Mouse (Mus musculus) midbrain, embryonic 14.5 days (tissue): ENCODE measurements around the gene Tex2. TPM values are rescaled to one million over a fixed set of nuclear protein-coding genes. Genes with fewer than 3 reads are reported as not detected.
"Not testable (repeated sequence)": the region's sequence is repeated elsewhere in the genome, so short reads cannot be mapped to it uniquely, and the experiment has no call there.

ENCODE experiments used
- ATAC-seq: fragments of 200-750 bp; cut with Nextera tagmentation; 2 replicates; pipeline ENCODE4 v1.8.0; 2017; ENCODE audit warnings: moderate number of reproducible peaks, moderate library complexity; ENCODE audit not compliant: low FRiP score, low TSS enrichment
- DNase-seq: peaks from one replicate; pipeline ENCODE4 v3.0.0-alpha.2; 2015
- H3K27ac ChIP-seq: fragments of 300-500 bp; sonication (generic); replicated peaks from 2 replicates; pipeline ENCODE4 v1.5.1; 2014; ENCODE audit warnings: mild to moderate bottlenecking, low read depth, low read length, moderate library complexity
- H3K27me3 ChIP-seq: fragments of 300-500 bp; sonication (generic); 2 replicates; pipeline ENCODE4 v1.6.1; 2014; ENCODE audit warnings: low read length, control low read depth, mixed read lengths; ENCODE audit not compliant: control insufficient read depth, insufficient read depth
- H3K36me3 ChIP-seq: fragments of 300-500 bp; sonication (generic); 2 replicates; pipeline ENCODE4 v1.6.1; 2014; ENCODE audit warnings: low read length, control low read depth; ENCODE audit not compliant: control insufficient read depth, insufficient read depth
- H3K4me1 ChIP-seq: fragments of 300-500 bp; sonication (generic); 2 replicates; pipeline ENCODE4 v1.6.1; 2014; ENCODE audit warnings: mild to moderate bottlenecking, antibody characterized with exemption, low read length, control low read depth; ENCODE audit not compliant: control insufficient read depth, insufficient read depth
- H3K4me2 ChIP-seq: fragments of 300-500 bp; sonication (generic); 2 replicates; pipeline ENCODE4 v1.6.1; 2014; ENCODE audit warnings: mild to moderate bottlenecking, low read length, moderate library complexity
- H3K4me3 ChIP-seq: fragments of 300-500 bp; sonication (generic); replicated peaks from 2 replicates; pipeline ENCODE4 v1.5.1; 2014; ENCODE audit warnings: low read depth, low read length
- H3K9ac ChIP-seq: fragments of 300-500 bp; sonication (generic); replicated peaks from 2 replicates; pipeline ENCODE4 v1.6.1; 2014; ENCODE audit warnings: mild to moderate bottlenecking, low read length, moderate library complexity
- H3K9me3 ChIP-seq: fragments of 300-500 bp; sonication (generic); 2 replicates; pipeline ENCODE4 v1.6.1; 2016; ENCODE audit warnings: low read length, control low read depth, mixed read lengths; ENCODE audit not compliant: control insufficient read depth
- WGBS: fragments of 180-500 bp; shearing (Covaris S2); extraction: QIAGEN DNeasy Blood & Tissue Kit; methylation state at CpG from one replicate; pipeline ENCODE4 v1.1.7; 2014; 5-methylcytosine and 5-hydroxymethylcytosine counted together
- polyA plus RNA-seq: library from polyadenylated mRNA; unstranded; fragments of >200 nt; fragmentation: Nextera tagmentation; extraction: Ambion mirVana; gene quantifications from 2 replicates; pipeline ENCODE4 v1.2.1, GENCODE M21; 2014

The Tex2 gene
- polyA plus RNA-seq, 1 experiment from 2014 or later: 29.1 TPM

GRCm38 (mm10) chr11:106498739-106499379 lies 114.4 kb downstream of the Tex2 start:
- Histone ChIP-seq H3K9ac (no peak overlapping the region), H3K36me3 (peaks cover 3% of the 10 kb centered on the region; the same call in 1 of the 2 replicates), H3K27me3 (no peaks in the 10 kb centered on the region), H3K4me3 (no peak overlapping the region), H3K4me2 (no peak overlapping the region), H3K9me3 (no peaks in the 10 kb centered on the region), H3K27ac (no peak overlapping the region), H3K4me1 (no peaks in the 10 kb centered on the region)
- DNase-seq (no peak), ATAC-seq (no peak)
- 14% methylated on average over 4 of the region's 4 CpGs for WGBS

GRCm38 (mm10) chr11:106497926-106498325 lies 115.3 kb downstream of the Tex2 start:
- H3K4me3 ChIP-seq: no peak overlapping the region
- no peak for DNase-seq
- no peak overlapping the region for H3K4me2 ChIP-seq
- no peaks in the 10 kb centered on the region for H3K27me3 ChIP-seq
- H3K9me3 ChIP-seq: no peaks in the 10 kb centered on the region
- H3K4me1 ChIP-seq: no peaks in the 10 kb centered on the region
- peaks cover 2% of the 10 kb centered on the region; the same call in 1 of the 2 replicates for H3K36me3 ChIP-seq
- WGBS: 90% methylated on average over 2 of the region's 2 CpGs
- H3K27ac ChIP-seq: no peak overlapping the region
- no peak overlapping the region for H3K9ac ChIP-seq
- ATAC-seq: no peak

GRCm38 (mm10) chr11:106497009-106497408 lies 116.2 kb downstream of the Tex2 start:
- not testable (repeated sequence) for H3K36me3 ChIP-seq, H3K4me2 ChIP-seq, H3K27me3 ChIP-seq, ATAC-seq, H3K9ac ChIP-seq, H3K4me1 ChIP-seq, H3K9me3 ChIP-seq, H3K27ac ChIP-seq, DNase-seq, H3K4me3 ChIP-seq
- WGBS: 97% methylated on average over 2 of the region's 2 CpGs

GRCm38 (mm10) chr11:106492984-106493669 lies 120.1 kb downstream of the Tex2 start:
- ATAC-seq (no peak), DNase-seq (no peak)
- 82% methylated on average over 7 of the region's 7 CpGs for WGBS
- H3K4me3 ChIP-seq: no peak overlapping the region
- H3K4me2 ChIP-seq: no peak overlapping the region
- H3K27ac ChIP-seq: no peak overlapping the region
- H3K9me3 ChIP-seq: no peaks in the 10 kb centered on the region
- no peak overlapping the region for H3K9ac ChIP-seq
- H3K4me1 ChIP-seq: 0 out of 2 replicates have a peak, but pooled peaks cover 2% of the 10 kb centered on the region
- H3K27me3 ChIP-seq: no peaks in the 10 kb centered on the region
- no peaks in the 10 kb centered on the region for H3K36me3 ChIP-seq

- DNase-seq (peak; percentile 93), ATAC-seq (no peak)
- WGBS: 0% methylated on average over 3 of the region's 3 CpGs
- H3K4me2 ChIP-seq: no peak overlapping the region
- no peak overlapping the region for H3K9ac ChIP-seq
- H3K27ac ChIP-seq: no peak overlapping the region
- no peak overlapping the region for H3K4me3 ChIP-seq
- H3K4me1 ChIP-seq: peaks cover 9% of the 10 kb centered on the region
- H3K36me3 ChIP-seq: no peaks in the 10 kb centered on the region
- H3K27me3 ChIP-seq: no peaks in the 10 kb centered on the region
- no peaks in the 10 kb centered on the region for H3K9me3 ChIP-seq
These were observed 121.8 kb downstream of the Tex2 start for GRCm38 (mm10) chr11:106491393-106491792.

GRCm38 (mm10) chr11:106490600-106490999 lies 122.6 kb downstream of the Tex2 start:
- H3K27me3 ChIP-seq, H3K27ac ChIP-seq, H3K9me3 ChIP-seq, H3K9ac ChIP-seq, H3K36me3 ChIP-seq, ATAC-seq, H3K4me3 ChIP-seq, H3K4me2 ChIP-seq, DNase-seq: not testable (repeated sequence)
- H3K4me1 ChIP-seq: peaks cover 13% of the 10 kb centered on the region
- WGBS: 85% methylated on average over 6 of the region's 6 CpGs

GRCm38 (mm10) chr11:106490057-106490456 lies 123.2 kb downstream of the Tex2 start:
- H3K27ac ChIP-seq: no peak overlapping the region
- ATAC-seq: no peak
- H3K4me1 ChIP-seq: peaks cover 13% of the 10 kb centered on the region
- no peak for DNase-seq
- WGBS: 78% methylated on average over 10 of the region's 10 CpGs
- H3K9ac ChIP-seq: no peak overlapping the region
- no peaks in the 10 kb centered on the region for H3K27me3 ChIP-seq
- H3K4me2 ChIP-seq: no peak overlapping the region
- H3K4me3 ChIP-seq: no peak overlapping the region
- no peaks in the 10 kb centered on the region for H3K36me3 ChIP-seq
- H3K9me3 ChIP-seq: no peaks in the 10 kb centered on the region

GRCm38 (mm10) chr11:106489036-106489693 lies 124.1 kb downstream of the Tex2 start:
- no peak for ATAC-seq
- Histone ChIP-seq H3K4me2 (no peak overlapping the region), H3K9ac (no peak overlapping the region), H3K9me3 (no peaks in the 10 kb centered on the region), H3K4me1 (peaks cover 13% of the 10 kb centered on the region), H3K27ac (no peak overlapping the region), H3K36me3 (no peaks in the 10 kb centered on the region), H3K27me3 (no peaks in the 10 kb centered on the region), H3K4me3 (no peak overlapping the region)
- no peak for DNase-seq
- WGBS: 76% methylated on average over 7 of the region's 7 CpGs
